Comparison of ENCODE assay signal across 16 mouse cellular contexts in the genomic region with DNA sequence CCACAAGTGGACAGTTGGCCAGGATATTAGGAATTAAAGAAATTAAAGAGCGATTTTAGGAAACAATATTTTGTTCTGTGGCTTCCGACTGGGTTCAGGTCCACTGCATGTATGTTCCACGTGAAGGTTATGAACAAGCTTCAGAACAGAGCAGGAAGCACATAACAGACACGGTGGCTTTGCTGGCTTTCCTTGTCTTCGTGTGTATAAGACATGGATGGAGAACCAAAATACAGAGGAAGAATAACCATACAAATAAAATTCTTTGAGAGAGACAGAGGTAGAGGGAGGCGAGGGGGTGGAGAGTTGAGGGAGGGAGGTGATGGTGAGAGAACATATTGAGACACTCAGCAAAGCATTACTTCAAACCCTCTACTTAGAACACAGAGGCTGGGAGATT. TPM values are rescaled to one million over a fixed set of nuclear protein-coding genes. Genes with fewer than 3 reads are reported as not detected.
"Had no signal": no experiment of that assay in that cellular context is flagged by ENCODE, and none has a peak within 500 bp of the region (broad histone marks: within the 10 kb centered on the region; RNA-seq: fewer than 3 reads in every experiment).

No protein-coding gene starts in this region.

- H3K36me3 ChIP-seq: midbrain, embryonic 13.5 days; midbrain, embryonic 15.5 days; neural tube, embryonic 13.5 days; neural tube, embryonic 15.5 days; stomach, embryonic 15.5 days had no signal

- H3K27ac ChIP-seq: macrophage; midbrain, embryonic 13.5 days; midbrain, embryonic 15.5 days; neural tube, embryonic 13.5 days; neural tube, embryonic 15.5 days; stomach, embryonic 15.5 days; stomach, postnatal 0 days had no signal

- H3K9me3 ChIP-seq: midbrain, embryonic 13.5 days; midbrain, embryonic 15.5 days; neural tube, embryonic 15.5 days; stomach, embryonic 15.5 days had no signal

- H3K9ac ChIP-seq: lung, embryonic 14.5 days; midbrain, embryonic 13.5 days; midbrain, embryonic 15.5 days; neural tube, embryonic 13.5 days; neural tube, embryonic 15.5 days; stomach, embryonic 15.5 days had no signal

- DNase-seq: lung, embryonic 14.5 days; lung, postnatal 10 days; right cerebral cortex, postnatal 14 days; thymus, adult 2 months; thymus, postnatal 25 days; thymus, postnatal 4 days had no signal

- H3K27me3 ChIP-seq: megakaryocyte, embryonic 14.5 days; midbrain, embryonic 13.5 days; midbrain, embryonic 15.5 days; neural tube, embryonic 13.5 days; neural tube, embryonic 15.5 days; stomach, embryonic 15.5 days had no signal

- H3K4me1 ChIP-seq: megakaryocyte, embryonic 14.5 days; midbrain, embryonic 13.5 days; midbrain, embryonic 15.5 days; neural tube, embryonic 13.5 days; neural tube, embryonic 15.5 days; stomach, embryonic 15.5 days had no signal

- H3K4me3 ChIP-seq: megakaryocyte, embryonic 14.5 days; midbrain, embryonic 13.5 days; midbrain, embryonic 15.5 days; neural tube, embryonic 13.5 days; neural tube, embryonic 15.5 days; stomach, embryonic 15.5 days had no signal

- ATAC-seq: midbrain, embryonic 13.5 days; midbrain, embryonic 15.5 days had no signal

- H3K4me2 ChIP-seq: lung, embryonic 14.5 days; midbrain, embryonic 11.5 days; midbrain, embryonic 13.5 days; midbrain, embryonic 15.5 days; neural tube, embryonic 13.5 days; neural tube, embryonic 15.5 days; stomach, embryonic 15.5 days had no signal

RNA-seq across cellular contexts. Expression of a gene that starts 0.6 kb away (rescaled TPM):
- total RNA-seq: monocyte, adult 5-6 weeks had no signal
